Mouse (Mus musculus) MEL (cell line): Measurements from ENCODE around the gene Btnl1. TPM values are rescaled to one million over a fixed set of nuclear protein-coding genes. Genes with fewer than 3 reads are reported as not detected.

Source experiments
- DNase-seq: peaks from one replicate; pipeline ENCODE4 v3.0.0; 2011; ENCODE audit warnings: low read depth, low spot score
- H3K27ac ChIP-seq: 2 replicates; pipeline ENCODE4 v1.5.1; 2012; ENCODE audit warnings: low read depth, mild to moderate bottlenecking, control low read depth, low read length, moderate library complexity; ENCODE audit not compliant: control insufficient read depth
- H3K27me3 ChIP-seq, 2 experiments: fragments of 150-350 bp in 1 of 2; sonication (generic) in 1 of 2; 2 replicates each; pipeline ENCODE4 v1.6.1; 2012; ENCODE audit warnings: low read length in 2 of 2, mild to moderate bottlenecking in 2 of 2, improper control_type of control experiment in 1 of 2, moderate library complexity in 1 of 2; ENCODE audit not compliant: insufficient read depth in 2 of 2, control insufficient read depth in 1 of 2
- H3K36me3 ChIP-seq, 2 experiments: 2 replicates each; pipeline ENCODE4 v1.6.1; 2012 to 2014; ENCODE audit warnings: low read length in 2 of 2, improper control_type of control experiment in 1 of 2, inconsistent platforms in 1 of 2, mild to moderate bottlenecking in 1 of 2; ENCODE audit not compliant: insufficient read depth in 2 of 2, control insufficient read depth in 1 of 2
- H3K4me1 ChIP-seq, 2 experiments: fragments of 150-350 bp in 1 of 2; sonication (generic) in 1 of 2; 2 replicates each; pipeline ENCODE4 v1.6.1; 2012; ENCODE audit warnings: low read length in 2 of 2, improper control_type of control experiment in 1 of 2, mild to moderate bottlenecking in 1 of 2; ENCODE audit not compliant: insufficient read depth in 2 of 2, control insufficient read depth in 1 of 2
- H3K4me3 ChIP-seq, 2 experiments: fragments of 150-350 bp in 1 of 2; sonication (generic) in 1 of 2; 2 replicates each; pipeline ENCODE4 v1.5.1; 2012; ENCODE audit warnings: low read depth in 2 of 2, low read length in 2 of 2, mild to moderate bottlenecking in 2 of 2, moderate library complexity in 2 of 2, control low read depth in 1 of 2, improper control_type of control experiment in 1 of 2; ENCODE audit not compliant: control insufficient read depth in 1 of 2, insufficient read depth in 1 of 2
- H3K79me2 ChIP-seq: 2 replicates; pipeline ENCODE4 v1.6.1; 2012; ENCODE audit warnings: mild to moderate bottlenecking, low read length, moderate library complexity; ENCODE audit not compliant: control insufficient read depth, poor library complexity, insufficient read depth
- H3K9ac ChIP-seq: 2 replicates; pipeline ENCODE4 v1.6.1; 2012; ENCODE audit warnings: low read depth, mild to moderate bottlenecking, control low read depth, low read length, moderate library complexity; ENCODE audit not compliant: control insufficient read depth, poor library complexity, severe bottlenecking
- H3K9me3 ChIP-seq: fragments of 150-350 bp; sonication (generic); replicated peaks from 2 replicates; pipeline ENCODE4 v1.6.1; 2012; ENCODE audit warnings: mild to moderate bottlenecking, low read length, improper control_type of control experiment, moderate library complexity; ENCODE audit not compliant: insufficient read depth
- GABPA ChIP-seq: IDR thresholded peaks from 2 replicates; pipeline ENCODE4 v1.6.1; 2012; ENCODE audit warnings: low read depth, mild to moderate bottlenecking, inconsistent platforms, low read length, improper control_type of control experiment, moderate library complexity
- HCFC1 ChIP-seq: IDR thresholded peaks from 2 replicates; pipeline ENCODE4 v1.6.1; 2012; ENCODE audit warnings: low read depth, mild to moderate bottlenecking, inconsistent platforms, low read length, improper control_type of control experiment, moderate library complexity
- KAT2A ChIP-seq: conservative IDR thresholded peaks from 2 replicates; pipeline ENCODE4 v1.6.1; 2012; ENCODE audit warnings: low read depth, low read length, improper control_type of control experiment, inconsistent platforms
- NELFE ChIP-seq: IDR thresholded peaks from 2 replicates; pipeline ENCODE4 v1.6.1; 2011; ENCODE audit warnings: low read depth, low read length, improper control_type of control experiment
- NRF1 ChIP-seq: IDR thresholded peaks from 2 replicates; pipeline ENCODE4 v1.6.1; 2014; ENCODE audit warnings: low read depth, mild to moderate bottlenecking, inconsistent platforms, low read length, improper control_type of control experiment, moderate library complexity; ENCODE audit not compliant: poor library complexity, insufficient read depth, severe bottlenecking
- RAD21 ChIP-seq: IDR thresholded peaks from 2 replicates; pipeline ENCODE4 v1.6.1; 2011; ENCODE audit warnings: mild to moderate bottlenecking, low read depth, low read length, improper control_type of control experiment
- TCF12 ChIP-seq: IDR thresholded peaks from 2 replicates; pipeline ENCODE4 v1.6.1; 2014; ENCODE audit warnings: low read depth, mild to moderate bottlenecking, inconsistent platforms, low read length, improper control_type of control experiment, moderate library complexity
- USF1 ChIP-seq: IDR thresholded peaks from 2 replicates; pipeline ENCODE4 v1.6.1; 2014; ENCODE audit warnings: low read depth, mild to moderate bottlenecking, inconsistent platforms, low read length, improper control_type of control experiment, moderate library complexity
- polyA plus RNA-seq, 2 experiments: library from polyadenylated mRNA; stranded (reverse) in 1 of 2; unstranded in 1 of 2; fragments of >175 nt in 1 of 2; fragments of >200 nt in 1 of 2; gene quantifications; 2 replicates each; pipeline versions ENCODE4 v1.2.1 to v1.2.4; 2012; ENCODE audit warnings: low replicate concordance in 2 of 2, low read depth in 1 of 2; ENCODE audit not compliant: insufficient read length in 2 of 2, insufficient read depth in 1 of 2, missing spikeins in 1 of 2
- total RNA-seq: library from RNA; depleted of rRNA; stranded (reverse); fragments of 300-350 nt; gene quantifications from 2 replicates; pipeline ENCODE4 v1.2.3, GENCODE M21; 2012

Gene Btnl1
- total and polyA plus RNA-seq, 3 experiments = 0.17 TPM; not detected in 2

DNA sequence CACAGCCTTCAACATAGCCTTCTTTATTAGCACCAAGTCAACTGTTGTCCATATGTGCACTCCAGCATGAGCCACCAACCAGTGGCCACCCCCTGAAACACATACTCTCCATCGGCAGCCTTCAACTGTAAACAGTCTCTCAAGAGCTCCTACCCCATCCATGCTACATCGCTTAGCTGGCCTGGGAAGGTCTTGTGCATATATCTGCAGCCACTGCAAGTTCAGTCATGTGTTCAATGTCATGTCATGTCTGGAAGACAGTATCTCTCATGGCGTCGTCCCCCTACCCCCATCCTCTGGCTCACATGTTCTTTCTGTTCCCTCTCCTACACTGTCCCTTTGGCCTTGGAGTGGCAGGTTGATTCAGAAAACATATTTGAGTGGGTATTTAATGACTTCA, 32.0 kb upstream of the Btnl1 start:
- no peaks in the 10 kb centered on the region for H3K36me3 ChIP-seq
- H3K4me3 ChIP-seq = no peak overlapping the region
- TF ChIP-seq NRF1 (no peak), TCF12 (no peak)
- TF ChIP-seq, all 39 proteins: peak for 0
- Histone ChIP-seq H3K27ac (no peak overlapping the region), H3K9me3 (no peaks in the 10 kb centered on the region), H3K4me1 (peaks cover 0 to 2% of the 10 kb centered on the region in 2 experiments; a peak in 1 of 4 replicates), H3K79me2 (no peaks in the 10 kb centered on the region), H3K27me3 (peaks cover 1 to 2% of the 10 kb centered on the region in 2 experiments; a peak in 2 of 4 replicates), H3K9ac (no peak overlapping the region)
- DNase-seq = no peak

DNA sequence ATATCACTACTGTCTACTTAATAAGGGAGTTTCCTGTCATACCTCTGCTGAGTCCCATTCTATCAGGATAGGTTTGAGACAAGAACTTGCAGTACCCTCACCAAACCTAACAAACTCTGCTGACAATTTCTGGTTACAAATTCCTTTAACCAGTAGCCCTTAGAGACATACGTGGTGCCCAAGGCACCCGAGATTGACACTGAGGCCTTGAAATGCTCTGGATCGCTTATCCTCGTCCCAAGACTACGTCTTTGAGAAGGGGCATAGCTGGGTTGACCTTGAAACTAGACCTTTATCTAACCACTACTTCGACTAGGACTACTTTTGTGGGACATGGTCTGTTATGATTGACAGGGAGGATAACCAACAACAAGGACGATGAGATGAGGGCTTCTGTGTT, 31.4 kb upstream of the Btnl1 start:
- no peaks in the 10 kb centered on the region for H3K79me2 ChIP-seq
- no peaks in the 10 kb centered on the region for H3K9me3 ChIP-seq
- H3K4me3 ChIP-seq = no peak overlapping the region
- no peak for DNase-seq
- H3K27me3 ChIP-seq = peaks cover 1 to 2% of the 10 kb centered on the region in 2 experiments; a peak in 2 of 4 replicates
- TF ChIP-seq RAD21 (no peak), NELFE (no peak), GABPA (no peak), NRF1 (no peak), TCF12 (no peak), KAT2A (no peak), HCFC1 (no peak)
- no peaks in the 10 kb centered on the region for H3K36me3 ChIP-seq
- H3K4me1 ChIP-seq = peaks cover 0 to 2% of the 10 kb centered on the region in 2 experiments; a peak in 1 of 4 replicates
- no peak overlapping the region for H3K27ac ChIP-seq
- H3K9ac ChIP-seq = no peak overlapping the region

DNA sequence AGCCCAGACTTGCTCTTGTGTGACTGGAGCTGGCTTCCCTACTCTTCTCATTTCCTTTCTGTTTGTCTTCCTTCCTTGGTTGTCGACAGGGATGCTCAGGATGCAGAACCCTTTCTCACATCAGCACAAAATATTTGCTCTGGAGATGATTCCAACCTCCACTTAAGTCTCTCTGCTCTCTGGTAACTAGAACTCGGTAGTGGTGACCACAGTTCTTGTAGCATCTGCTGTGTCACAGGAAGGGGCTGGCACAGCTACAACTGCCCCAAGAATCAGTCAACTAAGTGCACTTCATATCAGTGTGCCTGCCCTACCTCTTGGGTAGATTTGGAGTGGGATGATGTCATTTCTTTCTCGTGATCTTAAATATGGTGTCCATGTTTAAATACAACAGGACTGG, 30.9 kb upstream of the Btnl1 start:
- Histone ChIP-seq H3K79me2 (no peaks in the 10 kb centered on the region), H3K4me3 (no peak overlapping the region), H3K4me1 (peaks cover 0 to 2% of the 10 kb centered on the region in 2 experiments; a peak in 1 of 4 replicates), H3K9me3 (no peaks in the 10 kb centered on the region), H3K27ac (no peak overlapping the region), H3K27me3 (peaks cover 1 to 2% of the 10 kb centered on the region in 2 experiments; a peak in 2 of 4 replicates), H3K9ac (no peak overlapping the region), H3K36me3 (no peaks in the 10 kb centered on the region)
- TF ChIP-seq USF1 = no peak
- DNase-seq = no peak
